Mouse (Mus musculus) lung, postnatal 14 days (tissue): Measurements from ENCODE around the gene Tyw1.
"Not testable (repeated sequence)": the region's sequence is repeated elsewhere in the genome, so short reads cannot be mapped to it uniquely, and the experiment has no call there.

Experiments used
- DNase-seq: peaks from one replicate; pipeline ENCODE4 v3.0.0; 2021

Tyw1 gene

GRCm38 (mm10) chr5:130255017-130255720 is at the start of gene Tyw1, which contains the start of gene Sbds:
TSS of gene Tyw1 (plus strand) at chr5:130255619.
TSS of gene Sbds (minus strand) at chr5:130255530.
- peak; percentile 98 for DNase-seq

GRCm38 (mm10) chr5:130207299-130207698 is 48.1 kb upstream of the Tyw1 start:
- DNase-seq, result peak; percentile 28

- DNase-seq, result no peak
Observed at GRCm38 (mm10) chr5:130212956-130213355, 42.5 kb upstream of the Tyw1 start.

GRCm38 (mm10) chr5:130216781-130217180 is 38.6 kb upstream of the Tyw1 start, which contains the start of gene Tmem248:
TSS of gene Tmem248 (plus strand) at chr5:130217081.
- DNase-seq, result no peak

GRCm38 (mm10) chr5:130217406-130217805 is 38.0 kb upstream of the Tyw1 start:
- peak; percentile 22 for DNase-seq

DNA sequence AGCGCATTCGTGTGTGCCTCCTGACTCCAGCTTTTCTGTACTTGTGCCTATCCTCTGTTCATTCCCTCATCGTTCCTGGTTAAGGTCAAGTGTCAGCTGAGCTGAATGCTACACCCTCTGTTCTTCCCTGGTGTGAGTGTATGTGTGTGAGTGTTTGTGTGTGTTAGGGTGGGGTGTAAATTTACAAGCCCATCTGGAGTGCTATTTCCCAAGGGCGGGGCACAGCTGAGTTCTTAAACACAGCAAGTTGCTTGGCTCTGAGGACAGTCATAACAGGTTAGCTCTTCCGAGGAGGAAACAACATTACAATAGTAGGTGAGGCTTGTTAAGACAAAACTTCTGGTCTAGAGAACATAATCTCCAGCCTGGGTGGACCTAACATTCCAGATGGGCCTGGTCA is 37.1 kb upstream of the Tyw1 start:
- no peak for DNase-seq

DNA sequence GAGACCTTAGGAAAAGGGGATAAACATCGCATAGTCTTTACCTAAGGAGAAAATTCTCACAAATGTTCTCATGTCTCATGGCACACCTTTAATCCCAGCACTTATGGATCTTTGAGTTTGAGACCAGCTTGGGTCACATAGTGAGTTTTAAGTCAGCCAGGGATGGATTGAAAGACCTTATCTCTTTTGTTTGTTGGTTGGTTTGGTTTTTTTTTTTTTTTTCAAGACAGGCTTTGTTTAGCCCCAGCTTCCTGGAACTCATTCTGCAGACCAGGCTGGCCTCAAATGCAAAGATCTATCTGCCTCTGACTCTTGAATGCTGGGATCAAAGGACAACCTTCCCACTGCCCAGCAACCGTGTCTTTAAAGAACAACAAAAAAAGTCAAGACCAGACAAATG is 34.1 kb upstream of the Tyw1 start:
- no peak for DNase-seq

GRCm38 (mm10) chr5:130221760-130222145 is 33.7 kb upstream of the Tyw1 start:
- no peak for DNase-seq

DNA sequence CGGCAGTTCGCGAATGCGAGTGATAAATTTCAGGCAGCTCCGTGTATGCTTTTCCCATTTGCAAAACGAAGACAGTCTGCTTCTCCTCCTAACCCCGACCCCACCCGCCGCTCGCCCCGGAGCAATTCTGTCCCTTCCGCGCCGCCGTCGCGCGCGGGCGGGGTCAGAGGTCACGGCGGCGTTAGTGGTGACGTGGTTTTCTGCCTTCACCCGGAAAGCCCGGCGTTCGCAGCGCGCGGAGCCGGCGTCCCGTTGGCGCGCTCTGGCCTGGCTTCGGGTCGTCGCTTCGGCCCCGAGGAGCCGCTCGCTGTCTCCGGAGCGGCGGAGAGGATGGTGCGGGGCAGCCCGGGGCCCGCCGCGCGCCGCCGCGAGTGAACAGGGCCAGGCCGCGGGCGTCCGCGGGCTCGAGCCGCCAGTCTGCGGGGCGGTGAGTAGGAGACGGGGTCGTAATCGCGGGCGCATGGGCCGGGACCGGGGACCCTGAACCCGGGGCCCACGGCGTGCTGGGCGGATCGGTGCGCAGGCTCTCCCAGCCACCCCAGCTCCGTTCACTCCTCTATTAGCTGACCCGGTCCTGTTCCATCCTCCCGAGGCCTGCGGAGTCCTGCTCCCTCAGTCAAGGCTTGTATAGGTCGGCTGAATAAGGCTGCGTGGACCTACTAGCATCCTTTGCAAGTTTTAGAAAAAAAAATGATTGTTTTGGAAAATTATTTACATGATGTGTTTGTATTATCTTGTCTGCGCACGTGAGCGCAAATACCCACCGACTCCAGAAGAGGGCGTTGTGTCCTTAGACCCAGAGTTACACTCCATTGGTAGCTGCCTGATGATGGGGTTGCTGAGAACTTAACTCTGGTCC is 33.0 kb upstream of the Tyw1 start:
- peak; percentile 96 for DNase-seq

DNA sequence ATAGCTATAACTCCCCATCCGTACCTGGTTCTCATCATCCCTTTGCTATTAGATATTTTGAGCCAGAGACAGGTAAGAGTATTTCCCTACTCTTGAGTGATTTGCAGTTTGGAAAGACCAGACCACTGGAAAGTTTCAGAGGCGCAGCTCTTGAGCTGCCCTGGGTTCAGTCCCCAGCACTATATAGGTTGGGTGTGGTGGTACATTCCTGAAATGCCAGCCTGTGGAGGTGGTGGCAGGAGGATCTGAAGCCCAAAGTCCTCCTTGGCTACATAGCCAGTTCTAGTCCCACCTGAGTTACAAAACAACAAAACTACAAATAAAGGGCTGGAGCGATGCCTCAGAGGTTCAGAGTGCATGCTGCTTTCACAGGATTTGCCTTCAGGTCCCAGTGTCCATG is 28.6 kb upstream of the Tyw1 start:
- DNase-seq, result no peak

- no peak for DNase-seq
Observed at GRCm38 (mm10) chr5:130228120-130228519, 27.3 kb upstream of the Tyw1 start.

- no peak for DNase-seq
Observed at GRCm38 (mm10) chr5:130236302-130236701, 19.1 kb upstream of the Tyw1 start.

GRCm38 (mm10) chr5:130239236-130239635 is 16.2 kb upstream of the Tyw1 start:
- no peak for DNase-seq

GRCm38 (mm10) chr5:130239856-130240255 is 15.6 kb upstream of the Tyw1 start:
- no peak for DNase-seq

DNA sequence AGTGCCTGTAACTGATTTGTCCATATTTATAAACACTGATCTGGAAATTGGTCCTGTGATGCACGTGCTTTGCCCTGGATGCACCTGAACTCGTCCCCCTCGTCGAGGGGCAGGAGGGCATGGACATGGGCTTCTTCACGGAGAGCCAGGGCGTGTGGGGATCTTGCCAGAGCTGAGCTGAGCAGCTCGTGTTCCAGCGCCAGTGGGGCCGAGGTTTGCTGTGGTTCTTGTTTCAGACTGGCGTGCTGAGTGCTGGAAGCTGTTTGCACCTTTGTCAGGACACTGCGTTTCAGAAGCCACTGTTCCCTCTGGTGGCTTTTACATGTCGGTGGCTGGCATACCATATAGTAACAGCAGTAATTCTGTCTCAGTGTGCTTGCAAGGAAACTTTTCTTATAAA is 14.0 kb upstream of the Tyw1 start:
- DNase-seq, result no peak

GRCm38 (mm10) chr5:130247823-130248222 is 7.6 kb upstream of the Tyw1 start:
- DNase-seq, result no peak

GRCm38 (mm10) chr5:130254164-130255016 is 1.0 kb upstream of the Tyw1 start:
- peak; percentile 43 for DNase-seq

- DNase-seq, result not testable (repeated sequence)
Observed at GRCm38 (mm10) chr5:130255799-130256525, 543 bp downstream of the Tyw1 start.

GRCm38 (mm10) chr5:130256678-130257271 is 1.4 kb downstream of the Tyw1 start:
- peak; percentile 94 for DNase-seq

- DNase-seq, result no peak
Observed at GRCm38 (mm10) chr5:130257303-130257702, 1.9 kb downstream of the Tyw1 start.

DNA sequence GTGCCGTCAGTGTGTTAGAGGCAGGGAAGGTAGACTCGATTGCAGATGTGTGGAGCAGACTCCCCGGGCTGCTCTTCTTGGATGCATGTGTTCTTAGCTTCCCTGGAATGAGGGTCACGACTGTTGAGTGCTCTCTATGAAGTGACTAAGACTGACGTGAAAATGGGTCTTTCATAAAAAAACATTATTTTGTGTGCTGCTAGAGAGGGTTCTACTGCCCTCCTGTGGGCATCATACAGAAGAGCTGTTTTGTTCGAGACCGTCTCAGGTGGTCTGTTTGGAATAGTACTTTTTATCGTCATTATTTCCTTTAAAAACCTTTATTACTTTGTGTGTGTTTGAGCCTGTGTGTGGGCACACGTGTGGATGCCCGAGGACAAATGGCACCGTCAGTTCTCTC is 8.0 kb downstream of the Tyw1 start:
- no peak for DNase-seq

DNA sequence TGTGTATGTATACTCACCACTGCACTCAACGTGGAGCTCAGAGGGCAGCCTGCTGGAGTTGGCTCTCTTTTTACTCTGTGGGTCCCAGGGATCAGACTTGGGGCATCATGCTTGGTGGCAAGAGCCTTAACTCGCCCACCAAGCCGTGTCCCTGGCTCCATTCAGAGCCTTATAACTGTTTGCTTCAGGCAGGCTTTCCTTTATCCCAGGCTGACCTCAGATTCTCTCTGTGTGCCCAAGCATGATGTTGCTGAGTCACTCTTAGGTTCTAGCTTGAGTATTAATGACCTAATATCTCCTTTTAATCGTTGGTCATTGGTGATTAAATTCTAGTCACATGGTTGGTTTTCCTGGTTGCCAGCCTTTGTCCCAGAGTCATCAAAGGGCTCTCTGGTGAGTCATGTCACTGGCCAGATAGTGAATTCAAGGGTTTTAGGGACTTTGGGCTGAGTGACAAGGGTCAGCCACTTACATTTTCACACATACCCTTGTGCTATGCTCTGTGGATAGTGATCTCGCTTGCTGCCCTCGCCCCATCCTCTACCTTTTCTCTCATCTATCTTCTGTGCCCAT is 9.1 kb downstream of the Tyw1 start:
- no peak for DNase-seq
